Mouse (Mus musculus) c-Kit-positive CD71-negative TER-119-negative erythroid progenitor cells, embryonic 14.5 days (primary cell): ENCODE data around the gene Uty.

ENCODE experiments used
- DNase-seq: peaks from one replicate; pipeline ENCODE4 v3.0.0-alpha.2; 2013; ENCODE audit warnings: low read depth

The Uty gene

DNA sequence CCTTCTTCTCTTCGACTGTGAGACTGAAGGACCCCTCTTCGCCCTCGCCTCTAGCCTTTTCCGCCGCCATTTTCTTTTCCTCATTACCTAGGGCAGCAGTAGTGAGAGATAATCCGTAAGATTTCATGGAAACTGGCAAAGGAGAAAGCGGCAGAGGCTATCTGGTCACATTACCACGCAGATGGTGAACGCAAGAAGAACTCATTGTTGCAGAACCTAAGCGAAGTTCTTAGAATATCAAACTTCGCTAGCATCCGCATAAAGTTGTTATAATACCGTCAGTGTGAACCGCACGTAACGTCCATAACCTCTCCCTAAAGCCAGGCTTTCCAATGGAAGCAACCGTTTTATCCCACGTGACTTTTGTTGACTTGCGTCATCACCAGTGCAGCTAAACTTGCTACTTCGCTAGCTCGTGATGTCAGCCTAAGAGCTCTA is at the start of gene Uty:
Gene Uty (minus strand): TSS at position 334 of the 438 bp plus-strand sequence.
- DNase-seq = peak; percentile 36

DNA sequence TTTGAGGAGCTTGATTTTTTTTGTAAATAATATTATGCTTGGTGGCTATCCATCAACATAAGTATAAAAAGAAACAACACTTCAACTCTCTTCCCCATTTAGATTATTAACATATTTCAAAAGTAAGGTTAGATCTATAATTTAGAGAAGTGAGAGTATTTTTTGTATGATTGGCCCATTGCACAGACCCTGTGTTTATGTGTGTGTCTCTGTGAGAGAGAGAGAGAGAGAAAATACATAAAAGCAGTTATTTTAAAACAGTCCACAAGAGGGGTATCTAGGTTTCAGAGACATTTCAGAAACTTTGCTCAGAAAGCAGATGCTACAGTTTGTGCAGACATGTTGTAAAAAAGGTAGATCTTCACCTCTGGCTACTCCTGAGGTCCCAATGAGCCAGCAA is 48.1 kb upstream of the Uty start:
- no peak for DNase-seq

DNA sequence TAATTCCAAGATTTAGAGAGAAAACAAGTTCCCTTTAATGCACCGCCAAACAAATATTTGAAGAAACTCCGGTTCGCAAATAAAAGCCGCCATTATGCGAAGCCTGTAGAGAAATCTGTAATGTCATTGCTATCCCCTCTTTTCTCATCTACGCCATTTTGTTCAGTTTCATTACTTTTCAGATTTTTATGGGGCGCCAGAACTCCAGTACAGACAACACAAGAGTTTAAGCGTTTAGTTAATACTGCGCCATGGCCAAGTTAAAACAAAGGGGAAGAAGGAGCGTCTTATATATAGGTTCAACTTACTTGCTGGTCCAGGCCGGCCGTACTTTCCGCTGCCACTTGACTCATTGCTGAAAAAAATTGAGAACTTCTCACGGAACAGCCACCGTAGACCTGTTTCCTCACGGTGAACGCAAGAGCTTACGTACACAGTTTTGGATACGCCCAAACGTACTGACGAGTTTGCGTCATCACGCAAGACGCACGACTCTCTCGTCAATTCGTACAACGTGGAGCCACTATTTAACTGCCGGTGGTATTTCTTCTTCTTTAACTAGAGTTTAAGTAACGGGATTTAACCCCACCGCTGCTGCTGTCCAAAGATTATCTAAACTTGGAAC is 40.7 kb upstream of the Uty start, which contains the start of gene Ddx3y:
Gene Ddx3y (minus strand): TSS at position 459 of the 625 bp plus-strand sequence.
- peak; percentile 35 for DNase-seq

DNA sequence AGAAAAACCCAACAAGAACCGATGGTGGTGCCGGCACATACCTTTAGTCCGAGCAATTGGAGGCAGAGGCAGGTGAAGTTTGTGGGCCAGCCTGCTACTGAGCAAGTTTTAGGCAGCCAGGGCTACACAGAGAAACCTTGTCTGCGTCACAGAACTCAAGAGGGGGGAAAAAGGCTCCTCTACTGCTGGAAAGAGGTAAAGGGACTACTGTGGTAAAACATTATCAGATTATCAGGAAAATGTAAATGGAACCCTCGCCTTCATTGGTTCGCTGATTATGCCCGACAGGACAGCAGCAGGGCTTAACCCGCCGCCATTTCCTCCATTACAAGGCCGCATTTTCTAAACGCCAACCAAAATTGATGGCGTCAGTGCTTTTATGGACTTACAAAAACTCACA is 40.2 kb upstream of the Uty start:
- DNase-seq = peak; percentile 5

DNA sequence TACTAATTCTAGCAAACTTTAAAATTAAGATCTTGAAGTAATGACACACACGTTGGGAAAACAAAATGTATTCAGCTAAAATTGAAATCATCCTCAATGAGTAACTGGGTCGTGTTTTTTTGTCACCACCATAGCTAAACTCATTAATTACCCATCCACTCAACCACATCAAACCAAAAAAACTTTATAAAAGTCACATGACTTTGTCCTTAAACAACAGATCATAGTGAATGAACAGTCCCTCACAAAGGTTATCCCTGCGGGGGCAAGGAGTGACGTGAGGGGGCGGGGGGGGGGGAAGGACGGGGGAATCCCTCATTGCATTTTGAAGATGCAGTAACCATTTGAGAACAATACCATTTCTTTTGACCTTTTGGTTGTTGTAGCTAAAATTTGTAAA is 558 bp upstream of the Uty start:
- no peak for DNase-seq

DNA sequence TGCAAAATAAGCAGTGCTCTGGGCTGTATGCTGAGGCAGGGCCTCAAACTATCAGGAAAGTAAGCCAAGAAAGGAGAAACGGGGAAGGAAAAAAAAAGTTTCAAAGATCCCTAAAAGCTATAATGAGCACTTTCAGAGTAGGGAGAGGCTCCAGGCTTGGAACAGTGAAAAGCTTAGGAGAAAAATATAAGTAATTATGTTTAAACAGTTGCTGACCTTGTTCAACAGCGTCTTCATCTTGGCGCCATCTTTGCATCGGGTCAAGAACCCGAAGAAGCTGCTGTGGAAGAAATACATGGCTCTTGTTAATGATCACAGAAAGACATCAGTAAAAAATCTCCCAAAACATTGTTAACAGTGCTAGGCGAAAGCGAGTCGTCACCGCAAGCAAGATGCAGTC is 619 bp downstream of the Uty start:
- no peak for DNase-seq

DNA sequence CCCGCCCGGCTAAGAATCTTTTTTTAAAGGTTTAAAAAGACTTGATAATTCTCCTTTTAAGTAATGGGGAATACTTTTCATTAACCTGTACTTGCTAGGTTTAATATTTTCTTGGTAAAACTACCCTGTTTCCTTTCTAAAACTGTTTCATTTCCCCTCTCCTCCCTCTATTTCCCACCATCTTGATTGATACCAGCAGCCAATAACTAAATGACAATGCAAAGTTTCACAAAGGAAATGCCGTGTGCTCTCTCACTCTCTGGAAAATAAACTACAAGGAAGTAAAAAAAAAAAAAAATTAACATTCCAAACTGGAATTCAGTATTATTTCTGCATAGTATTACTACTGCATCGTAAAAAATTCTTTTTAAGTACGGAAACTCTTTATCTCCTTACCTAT is 1.1 kb downstream of the Uty start:
- DNase-seq = no peak

DNA sequence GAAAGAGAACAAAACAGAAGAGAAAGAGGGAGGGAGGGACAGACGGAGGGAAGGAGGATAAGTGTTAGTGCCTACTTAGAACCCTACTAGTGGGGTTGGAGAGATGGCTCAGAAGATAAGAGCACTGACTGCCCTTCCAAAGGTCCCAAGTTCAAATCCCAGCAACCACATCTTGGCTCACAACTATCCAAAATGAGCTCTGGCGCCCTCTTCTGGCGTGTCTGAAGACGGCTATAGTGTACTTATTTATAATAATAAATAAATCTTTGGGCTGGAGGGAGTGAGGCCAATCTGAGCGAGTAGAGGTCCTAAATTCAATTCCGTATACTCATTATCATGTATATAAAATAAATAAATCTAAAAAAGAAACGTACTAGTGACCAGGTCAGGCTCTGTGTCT is 25.6 kb downstream of the Uty start:
- no peak for DNase-seq

DNA sequence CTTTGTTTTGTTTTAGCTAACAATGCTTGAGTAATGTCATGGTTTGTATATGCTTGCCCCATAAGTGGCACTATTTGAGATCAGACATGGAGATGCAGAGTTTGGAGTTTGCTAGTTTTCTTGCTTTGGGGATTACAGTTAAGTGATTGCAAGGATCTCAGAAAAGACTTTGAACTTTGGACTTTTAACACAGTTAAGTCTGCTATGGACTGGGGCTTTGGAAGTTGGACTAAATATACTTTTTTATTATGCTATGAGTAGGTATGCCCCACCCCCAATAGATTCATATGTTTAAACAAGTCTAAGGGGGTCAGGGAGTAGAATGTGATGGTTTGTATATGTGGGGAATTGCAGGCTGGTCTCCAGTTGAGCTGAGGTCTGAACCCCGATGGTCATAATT is 67.1 kb downstream of the Uty start:
- DNase-seq = no peak

DNA sequence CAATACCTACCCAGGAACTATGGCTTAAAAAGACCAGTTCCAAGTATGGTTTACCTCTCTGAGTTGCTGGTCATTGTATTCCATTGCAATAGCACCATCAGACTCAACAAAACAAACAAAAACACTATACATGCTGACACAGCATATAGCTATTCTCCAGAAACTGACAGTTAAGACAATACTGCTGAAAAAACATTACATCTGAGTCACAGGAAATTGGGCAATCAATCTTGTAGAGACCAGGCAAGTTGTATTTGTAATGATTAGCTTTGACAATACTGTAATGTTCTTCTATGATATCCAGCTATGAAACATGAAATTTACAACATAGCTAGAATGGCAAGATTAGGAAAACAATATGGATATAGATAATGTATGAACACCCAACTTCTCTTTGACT is 82.5 kb downstream of the Uty start:
- no peak for DNase-seq

DNA sequence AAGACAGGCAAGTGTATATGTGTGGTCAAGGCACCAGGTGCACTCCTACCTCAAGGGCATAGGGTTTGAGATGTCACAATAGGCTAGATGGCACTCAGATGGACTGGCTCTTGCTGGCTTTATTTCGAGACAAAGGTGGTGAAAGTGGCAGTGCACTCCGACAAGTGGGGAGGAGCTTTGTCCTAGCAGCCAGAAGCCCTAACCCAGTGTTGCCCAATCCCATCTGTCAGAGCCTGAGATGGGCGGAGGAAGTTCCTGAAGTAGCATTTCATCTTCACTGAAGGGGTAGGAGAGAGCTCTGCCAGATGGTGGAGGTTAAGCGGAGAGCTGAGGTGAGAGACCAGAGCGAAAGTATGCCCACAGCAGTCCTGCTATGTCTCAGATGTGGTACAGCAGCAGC is 129.4 kb downstream of the Uty start:
- DNase-seq = no peak

DNA sequence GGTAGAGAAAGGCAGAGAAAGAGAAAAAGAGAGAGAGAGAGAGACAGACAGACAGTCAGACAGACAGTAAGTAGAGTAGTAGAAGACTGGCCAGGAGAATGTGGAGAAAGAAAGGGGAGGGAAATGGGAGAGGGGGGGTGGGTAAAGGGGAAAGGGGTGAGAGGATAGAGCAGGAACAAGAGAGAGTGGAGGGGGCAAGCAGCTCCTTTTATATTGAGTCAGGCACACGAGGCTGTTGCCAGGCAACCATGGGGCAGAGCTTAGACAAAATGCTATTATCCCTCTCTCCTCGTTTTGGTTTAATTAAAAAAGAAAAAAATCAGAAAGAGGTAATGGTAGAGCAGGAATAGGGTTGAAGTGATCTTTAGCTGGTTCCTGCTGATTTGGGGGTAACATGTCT is 131.5 kb downstream of the Uty start:
- no peak for DNase-seq
